Mouse (Mus musculus) lung, postnatal 25 days (tissue): Measurements from ENCODE around the gene Hist1h4d.
A peak's percentile ranks its signal among the peaks of the same experiment; 100 is the strongest.

Experiments
- DNase-seq: peaks from one replicate; pipeline ENCODE4 v3.0.0; 2022; ENCODE audit warnings: low spot score

Hist1h4d gene

GRCm38 (mm10) chr13:23593051-23593770, 11.8 kb downstream of the Hist1h4d start:
- DNase-seq, result no peak

GRCm38 (mm10) chr13:23595185-23595584, 13.8 kb downstream of the Hist1h4d start:
- no peak for DNase-seq

GRCm38 (mm10) chr13:23595622-23596372, 14.4 kb downstream of the Hist1h4d start:
- DNase-seq, result no peak

GRCm38 (mm10) chr13:23597957-23598356, 16.6 kb downstream of the Hist1h4d start:
- DNase-seq, result peak; percentile 84

- DNase-seq, result peak; percentile 75
These were observed 21.8 kb downstream of the Hist1h4d start for GRCm38 (mm10) chr13:23603182-23603699.

DNA sequence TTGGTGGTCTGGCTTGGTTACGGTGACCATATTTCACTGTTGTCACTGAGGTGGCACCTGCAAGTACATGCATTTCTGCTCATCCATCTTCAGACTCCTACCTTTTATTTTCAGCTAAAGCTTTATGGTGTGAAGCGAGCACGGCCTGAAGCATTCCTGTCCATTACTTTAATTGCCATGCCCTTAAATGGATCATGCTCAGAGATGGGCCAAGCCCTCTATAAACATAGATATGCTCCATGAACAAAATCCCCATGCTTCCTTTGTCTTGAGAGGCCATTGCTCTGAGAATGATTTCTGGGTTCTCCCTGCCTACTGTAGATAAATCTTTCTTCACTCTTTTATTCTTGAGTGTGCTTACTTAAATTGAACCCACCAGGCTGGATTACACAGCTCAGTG, 23.1 kb downstream of the Hist1h4d start:
- no peak for DNase-seq

GRCm38 (mm10) chr13:23605052-23605451, 23.7 kb downstream of the Hist1h4d start:
- no peak for DNase-seq

DNA sequence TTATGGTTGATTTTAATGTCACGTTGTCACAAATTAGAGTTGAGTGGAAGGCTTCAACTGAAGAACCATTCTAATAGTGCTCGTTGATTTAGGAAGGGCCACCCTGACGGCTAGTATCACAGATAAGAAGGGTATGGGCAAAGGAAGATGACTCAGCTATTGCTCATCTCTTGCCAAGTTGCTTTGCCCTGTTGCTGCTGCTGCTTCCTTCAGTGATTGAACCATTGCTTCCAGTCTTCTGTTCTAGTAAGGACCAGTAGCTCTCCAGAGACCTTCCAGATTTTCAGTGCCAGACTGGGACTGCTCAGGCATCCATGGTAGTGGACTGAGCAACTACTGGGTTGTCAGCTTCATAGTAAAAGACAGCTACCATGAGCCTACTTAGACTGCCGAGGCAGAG, 27.8 kb downstream of the Hist1h4d start:
- no peak for DNase-seq

- no peak for DNase-seq
These were observed 28.4 kb downstream of the Hist1h4d start for GRCm38 (mm10) chr13:23609844-23610243.

GRCm38 (mm10) chr13:23610393-23610792, 29.0 kb downstream of the Hist1h4d start:
- no peak for DNase-seq

DNA sequence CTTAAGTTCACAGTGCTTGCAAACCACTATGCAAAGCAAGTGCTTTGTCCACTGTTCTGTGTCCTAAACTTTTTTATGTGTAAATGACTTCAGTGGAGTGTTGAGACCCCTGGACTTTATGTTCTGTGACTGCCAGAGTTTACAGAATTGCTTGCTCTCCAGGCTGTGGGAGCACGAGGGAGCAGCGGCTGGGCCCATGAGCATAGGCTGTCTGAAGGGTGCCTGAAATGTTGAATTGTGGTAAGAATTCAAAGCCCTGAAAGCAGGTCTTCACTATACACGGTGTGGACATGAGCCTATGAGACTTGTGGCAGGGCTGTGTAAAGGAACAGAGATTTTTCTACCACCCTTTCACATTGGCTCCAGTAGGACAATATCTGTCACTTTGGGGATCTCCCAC, 30.2 kb downstream of the Hist1h4d start:
- no peak for DNase-seq

DNA sequence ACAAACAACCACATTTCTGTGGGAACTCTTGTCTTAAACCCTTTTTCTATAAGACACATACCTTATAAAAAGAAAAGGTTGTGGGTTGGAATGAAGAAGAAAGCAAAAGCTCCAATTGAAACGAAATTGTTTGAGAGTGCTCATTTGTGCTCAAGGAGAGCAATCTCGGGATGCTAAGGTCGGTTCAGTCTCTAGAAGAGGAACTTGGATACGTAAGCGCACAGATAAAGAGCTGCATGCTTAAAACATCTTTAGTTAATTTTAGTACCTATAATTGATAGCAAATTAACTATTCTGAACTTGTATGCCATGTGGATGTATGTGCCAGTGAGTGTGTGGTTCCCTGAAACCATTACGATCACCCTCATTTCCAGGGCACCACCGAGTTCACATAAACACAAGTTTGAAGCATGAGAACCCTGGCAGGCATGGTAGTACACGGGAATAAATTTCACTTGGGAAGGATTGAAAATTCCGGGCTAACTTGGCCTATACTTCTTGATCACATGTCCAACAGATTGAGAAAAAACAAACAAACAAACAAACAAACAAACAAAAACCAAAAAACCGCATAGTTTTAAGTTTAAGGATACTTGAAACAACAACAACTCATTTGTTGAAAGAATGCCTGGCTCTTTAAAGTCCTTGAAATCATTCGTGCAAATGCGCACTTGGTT, 38.8 kb downstream of the Hist1h4d start:
- no peak for DNase-seq

DNA sequence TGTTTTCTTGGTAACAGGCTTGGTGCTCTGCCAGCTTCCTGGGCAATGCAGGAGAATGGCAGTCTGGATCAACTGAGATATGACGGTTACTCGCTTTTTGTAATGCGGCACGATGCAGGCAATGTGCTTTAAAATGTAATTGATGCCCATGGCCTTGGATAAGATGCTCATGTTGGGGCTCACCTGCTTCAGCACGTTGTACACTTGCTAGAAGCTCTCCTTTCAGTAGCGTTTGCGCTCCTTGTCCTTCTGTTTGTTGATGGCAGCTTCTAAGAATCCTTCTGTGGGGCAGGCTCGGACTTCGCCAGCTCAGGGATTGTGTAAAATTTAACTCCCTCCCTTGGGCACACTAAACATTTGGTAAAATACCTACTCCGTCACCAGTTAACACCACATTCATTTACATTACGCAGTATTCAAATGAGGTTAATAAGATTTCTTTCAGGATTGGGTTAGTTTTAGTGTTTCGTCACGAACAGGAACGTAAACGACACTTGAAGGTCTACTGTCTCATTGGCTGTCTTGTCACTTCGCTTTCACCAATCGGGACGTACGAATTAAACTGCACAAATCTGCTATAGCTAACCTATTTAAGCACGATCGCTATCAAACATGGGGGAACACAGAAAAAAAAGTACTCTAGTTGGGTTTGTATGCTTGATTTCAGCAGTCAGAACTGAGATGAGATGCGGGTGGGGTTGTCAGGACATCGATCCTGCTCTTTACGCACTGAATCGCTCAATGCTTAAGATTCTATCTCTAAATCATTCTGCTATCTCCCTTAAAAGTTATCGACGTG, 39.5 kb downstream of the Hist1h4d start, which contains the start of gene Hist1h2be:
TSS of gene Hist1h2be (minus strand) at position 392 of the 799 bp plus-strand sequence.
- DNase-seq, result peak; percentile 92

- peak; percentile 84 for DNase-seq
These were observed 40.3 kb downstream of the Hist1h4d start for GRCm38 (mm10) chr13:23621532-23622174.

- peak; percentile 92 for DNase-seq
These were observed 40.8 kb downstream of the Hist1h4d start, which contains the start of gene Hist1h1e for GRCm38 (mm10) chr13:23622175-23622671. Gene Hist1h1e (minus strand): TSS chr13:23622558.

GRCm38 (mm10) chr13:23622861-23623450, 41.6 kb downstream of the Hist1h4d start:
- DNase-seq, result peak; percentile 35

DNA sequence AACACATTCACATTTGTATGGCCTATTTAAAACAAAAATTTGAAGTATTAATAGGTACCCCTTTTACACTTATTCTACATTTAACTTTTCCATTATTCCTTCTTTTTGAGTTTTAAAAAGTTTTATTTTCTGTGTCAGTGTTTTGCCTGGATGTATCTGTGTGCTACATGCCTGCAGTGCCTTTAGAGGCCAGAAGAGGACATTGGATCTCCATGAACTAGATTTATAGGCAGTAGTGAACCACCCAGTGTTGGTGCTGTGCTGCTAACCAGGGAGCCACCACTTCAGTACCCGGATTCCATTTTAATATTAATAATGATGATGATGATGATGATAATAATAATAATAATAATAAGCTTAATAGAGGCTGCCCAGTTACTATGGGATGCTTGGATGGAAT, 49.3 kb downstream of the Hist1h4d start:
- no peak for DNase-seq
